Mouse (Mus musculus) erythroblast, embryonic 14.5 days (primary cell): ENCODE measurements around the gene Fanca.

Experiments used
- GATA1 ChIP-seq: IDR thresholded peaks from 2 replicates; pipeline ENCODE4 v1.6.1; 2012; ENCODE audit warnings: low read length, inconsistent platforms, mixed read lengths
- TAL1 ChIP-seq: IDR thresholded peaks from 3 replicates; pipeline ENCODE4 v1.6.1; 2012; ENCODE audit warnings: low read length, inconsistent platforms, mixed read lengths

DNA sequence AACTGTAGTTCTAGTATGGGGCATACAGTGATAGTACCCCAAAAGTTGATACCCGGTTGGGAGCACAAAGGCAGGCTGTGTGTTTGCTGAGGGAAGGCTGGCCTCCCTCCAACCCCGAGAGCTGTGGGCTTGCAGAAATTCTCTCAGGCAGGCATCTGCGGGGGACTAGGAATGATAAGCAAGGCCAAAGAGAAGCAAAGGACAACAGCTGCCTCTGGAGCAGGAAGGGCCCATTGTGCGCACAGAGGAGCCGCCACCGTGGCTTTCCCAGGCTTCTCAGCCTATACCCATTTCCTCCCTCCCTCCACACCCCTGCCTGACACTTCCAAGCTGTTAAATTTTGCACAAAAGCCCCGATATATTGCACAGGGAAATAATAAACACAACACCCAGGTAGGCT, 15.5 kb upstream of the Fanca start:
- TF ChIP-seq GATA1 (no peak), TAL1 (no peak)
